Mouse (Mus musculus) forebrain, postnatal 0 days (tissue): ENCODE results near the gene Frk. TPM values are rescaled to one million over a fixed set of nuclear protein-coding genes. Genes with fewer than 3 reads are reported as not detected.
"Not testable (repeated sequence)": the region's sequence is repeated elsewhere in the genome, so short reads cannot be mapped to it uniquely, and the experiment has no call there.

Experiments
- ATAC-seq: fragments of 200-750 bp; cut with Nextera tagmentation; 2 replicates; pipeline ENCODE4 v1.8.0; 2017; ENCODE audit warnings: mild to moderate bottlenecking, moderate library complexity
- DNase-seq: peaks from one replicate; pipeline ENCODE4 v3.0.0-alpha.2; 2015
- H3K27ac ChIP-seq: fragments of 300-500 bp; sonication (generic); 2 replicates; pipeline ENCODE4 v1.5.1; 2014; ENCODE audit warnings: low read depth, mild to moderate bottlenecking, antibody characterized with exemption, low read length, moderate library complexity, mixed read lengths
- H3K27me3 ChIP-seq: fragments of 300-500 bp; sonication (generic); 2 replicates; pipeline ENCODE4 v1.6.1; 2014; ENCODE audit warnings: mild to moderate bottlenecking, low read length, mixed read lengths; ENCODE audit not compliant: insufficient read depth
- H3K36me3 ChIP-seq: fragments of 300-500 bp; sonication (generic); 2 replicates; pipeline ENCODE4 v1.6.1; 2014; ENCODE audit warnings: mild to moderate bottlenecking, moderate library complexity; ENCODE audit not compliant: insufficient read depth
- H3K4me1 ChIP-seq: fragments of 300-500 bp; sonication (generic); 2 replicates; pipeline ENCODE4 v1.6.1; 2014; ENCODE audit warnings: antibody characterized with exemption; ENCODE audit not compliant: insufficient read depth
- H3K4me2 ChIP-seq: fragments of 300-500 bp; sonication (generic); 2 replicates; pipeline ENCODE4 v1.6.1; 2014; ENCODE audit warnings: low read depth, mild to moderate bottlenecking, moderate library complexity
- H3K4me3 ChIP-seq: fragments of 300-500 bp; sonication (generic); 2 replicates; pipeline ENCODE4 v1.5.1; 2014; ENCODE audit warnings: low read depth, low read length, mixed read lengths
- H3K9ac ChIP-seq: fragments of 300-500 bp; sonication (generic); 2 replicates; pipeline ENCODE4 v1.6.1; 2014; ENCODE audit warnings: mild to moderate bottlenecking
- H3K9me3 ChIP-seq: fragments of 300-500 bp; sonication (generic); 2 replicates; pipeline ENCODE4 v1.6.1; 2016; ENCODE audit warnings: low read length
- CTCF ChIP-seq: sonication (generic); IDR thresholded peaks from 2 replicates; pipeline ENCODE4 v1.5.1; 2016; ENCODE audit warnings: antibody characterized with exemption, control low read depth, low read depth
- WGBS: fragments of 180-500 bp; shearing (Covaris S2); extraction: QIAGEN DNeasy Blood & Tissue Kit; methylation state at CpG from one replicate; pipeline ENCODE4 v1.1.7; 2014; 5-methylcytosine and 5-hydroxymethylcytosine counted together
- polyA plus RNA-seq: library from polyadenylated mRNA; unstranded; fragments of >200 nt; fragmentation: Nextera tagmentation; extraction: Ambion mirVana; gene quantifications from 2 replicates; pipeline ENCODE4 v1.2.1, GENCODE M21; 2015
- total RNA-seq: library from RNA; depleted of rRNA; stranded (reverse); fragments of >200 nt; gene quantifications from 2 replicates; pipeline ENCODE4 v1.2.3, GENCODE M21; 2014; rRNA removed

The Frk gene
- total and polyA plus RNA-seq, 2 experiments from 2014 or later, result 0.80 to 0.86 TPM

- H3K27ac ChIP-seq, result no peak overlapping the region
- ATAC-seq, result no peak
- no peak for TF ChIP-seq CTCF
- H3K4me2 ChIP-seq, result no peak overlapping the region
- H3K27me3 ChIP-seq, result no peaks in the 10 kb centered on the region
- H3K4me3 ChIP-seq, result no peak overlapping the region
- H3K36me3 ChIP-seq, result no peaks in the 10 kb centered on the region
- DNase-seq, result no peak
- no peaks in the 10 kb centered on the region for H3K9me3 ChIP-seq
- H3K4me1 ChIP-seq, result no peaks in the 10 kb centered on the region
- no peak overlapping the region for H3K9ac ChIP-seq
Observed at GRCm38 (mm10) chr10:34615474-34615873, 132.3 kb downstream of the Frk start.

GRCm38 (mm10) chr10:34617216-34617615, 134.0 kb downstream of the Frk start:
- no peak overlapping the region for H3K4me2 ChIP-seq
- WGBS, result 69% methylated on average over 2 of the region's 2 CpGs
- TF ChIP-seq CTCF, result peak; percentile 58
- no peaks in the 10 kb centered on the region for H3K36me3 ChIP-seq
- no peaks in the 10 kb centered on the region for H3K4me1 ChIP-seq
- no peak for ATAC-seq
- H3K9ac ChIP-seq, result no peak overlapping the region
- DNase-seq, result peak; percentile 50
- no peak overlapping the region for H3K4me3 ChIP-seq
- no peaks in the 10 kb centered on the region for H3K9me3 ChIP-seq
- no peaks in the 10 kb centered on the region for H3K27me3 ChIP-seq
- H3K27ac ChIP-seq, result no peak overlapping the region

- no peak overlapping the region for H3K4me2 ChIP-seq
- no peak overlapping the region for H3K9ac ChIP-seq
- H3K9me3 ChIP-seq, result no peaks in the 10 kb centered on the region
- H3K27ac ChIP-seq, result no peak overlapping the region
- no peak overlapping the region for H3K4me3 ChIP-seq
- TF ChIP-seq CTCF, result no peak
- DNase-seq, result no peak
- no peak for ATAC-seq
- no peaks in the 10 kb centered on the region for H3K36me3 ChIP-seq
- WGBS, result 75% methylated on average over 3 of the region's 3 CpGs
- no peaks in the 10 kb centered on the region for H3K27me3 ChIP-seq
- H3K4me1 ChIP-seq, result no peaks in the 10 kb centered on the region
Observed at GRCm38 (mm10) chr10:34618490-34618889, 135.3 kb downstream of the Frk start.

- H3K4me3 ChIP-seq, H3K27me3 ChIP-seq, H3K9ac ChIP-seq, H3K4me2 ChIP-seq, ATAC-seq, H3K9me3 ChIP-seq, H3K27ac ChIP-seq, H3K36me3 ChIP-seq, DNase-seq, H3K4me1 ChIP-seq: not testable (repeated sequence)
- 87% methylated on average over 8 of the region's 8 CpGs for WGBS
Observed at GRCm38 (mm10) chr10:34620540-34620939, 137.3 kb downstream of the Frk start.

GRCm38 (mm10) chr10:34638245-34638644, 155.0 kb downstream of the Frk start:
- WGBS, result 67% methylated on average over 1 of the region's 1 CpGs

More at GRCm38 (mm10) chr10:34638245-34638644, 155.0 kb downstream of the Frk start:
- no peak for ATAC-seq
- Histone ChIP-seq H3K9me3 (no peaks in the 10 kb centered on the region), H3K9ac (no peak overlapping the region), H3K4me2 (no peak overlapping the region), H3K4me1 (no peaks in the 10 kb centered on the region), H3K27me3 (no peaks in the 10 kb centered on the region), H3K4me3 (no peak overlapping the region), H3K27ac (no peak overlapping the region), H3K36me3 (no peaks in the 10 kb centered on the region)
- no peak for DNase-seq
- no peak for TF ChIP-seq CTCF

Other genes with a start within 250 kb of the Frk start
- 107 and 108 TPM in 2 replicates for gene Tspyl1, start 201.2 kb upstream of the Frk start, total RNA-seq
- 128 and 138 TPM in 2 replicates for gene Tspyl1, start 201.2 kb upstream of the Frk start, polyA plus RNA-seq
- gene Tspyl4, start 186.0 kb upstream of the Frk start, total RNA-seq, result 400 and 473 TPM in 2 replicates
- 287 and 333 TPM in 2 replicates for gene Tspyl4, start 186.0 kb upstream of the Frk start, polyA plus RNA-seq
- 0.52 TPM in 1 of 2 replicates, not detected in the other for gene Col10a1, start 93.4 kb upstream of the Frk start, total RNA-seq
- 0.04 and 0.12 TPM in 2 replicates for gene Col10a1, start 93.4 kb upstream of the Frk start, polyA plus RNA-seq
- gene Nt5dc1, start 64.8 kb upstream of the Frk start, total RNA-seq, result 1.0 and 2.0 TPM in 2 replicates
- 1.8 and 2.0 TPM in 2 replicates for gene Nt5dc1, start 64.8 kb upstream of the Frk start, polyA plus RNA-seq